Mouse (Mus musculus) intestine, postnatal 0 days (tissue): Measurements from ENCODE around the gene Tmem218. TPM values are rescaled to one million over a fixed set of nuclear protein-coding genes. Genes with fewer than 3 reads are reported as not detected.

Source experiments
- ATAC-seq: fragments of 200-750 bp; cut with Nextera tagmentation; 2 replicates; pipeline ENCODE4 v1.8.0; 2017; ENCODE audit warnings: mild to moderate bottlenecking, moderate TSS enrichment, moderate library complexity
- H3K27ac ChIP-seq: fragments of 300-500 bp; sonication (generic); 2 replicates; pipeline ENCODE4 v1.5.1; 2014; ENCODE audit warnings: mild to moderate bottlenecking, low read depth, low read length, moderate library complexity
- H3K27me3 ChIP-seq: fragments of 300-500 bp; sonication (generic); replicated peaks from 2 replicates; pipeline ENCODE4 v1.6.1; 2014; ENCODE audit warnings: low read length, mixed read lengths; ENCODE audit not compliant: control insufficient read depth, insufficient read depth
- H3K36me3 ChIP-seq: fragments of 300-500 bp; sonication (generic); 2 replicates; pipeline ENCODE4 v1.6.1; 2014; ENCODE audit warnings: mild to moderate bottlenecking, moderate library complexity; ENCODE audit not compliant: control insufficient read depth, insufficient read depth
- H3K4me1 ChIP-seq: fragments of 300-500 bp; sonication (generic); replicated peaks from 2 replicates; pipeline ENCODE4 v1.6.1; 2014; ENCODE audit warnings: antibody characterized with exemption, low read length, mixed read lengths; ENCODE audit not compliant: control insufficient read depth, insufficient read depth
- H3K4me2 ChIP-seq: fragments of 300-500 bp; sonication (generic); replicated peaks from 2 replicates; pipeline ENCODE4 v1.6.1; 2014; ENCODE audit warnings: low read depth, mild to moderate bottlenecking, moderate library complexity
- H3K4me3 ChIP-seq: fragments of 300-500 bp; sonication (generic); 2 replicates; pipeline ENCODE4 v1.5.1; 2014; ENCODE audit warnings: low read depth, low read length
- H3K9ac ChIP-seq: fragments of 300-500 bp; sonication (generic); 2 replicates; pipeline ENCODE4 v1.6.1; 2014; ENCODE audit warnings: mild to moderate bottlenecking, low read depth, low read length
- H3K9me3 ChIP-seq: fragments of 300-500 bp; sonication (generic); 2 replicates; pipeline ENCODE4 v1.6.1; 2016; ENCODE audit warnings: mixed run types; ENCODE audit not compliant: control insufficient read depth
- CTCF ChIP-seq: sonication (generic); IDR thresholded peaks from 2 replicates; pipeline ENCODE4 v1.5.1; 2016; ENCODE audit warnings: low read depth, mild to moderate bottlenecking, control low read depth, antibody characterized with exemption, moderate library complexity
- WGBS: fragments of 180-500 bp; shearing (Covaris S2); extraction: QIAGEN DNeasy Blood & Tissue Kit; methylation state at CpG from one replicate; pipeline ENCODE4 v1.1.7; 2014; 5-methylcytosine and 5-hydroxymethylcytosine counted together
- polyA plus RNA-seq: library from polyadenylated mRNA; unstranded; fragments of >200 nt; fragmentation: Nextera tagmentation; extraction: Ambion mirVana; gene quantifications from 2 replicates; pipeline ENCODE4 v1.2.1, GENCODE M21; 2015

Tmem218 gene
- polyA plus RNA-seq, 1 experiment from 2014 or later, result 7.1 TPM

- H3K4me3 ChIP-seq, result no peak overlapping the region
- no peak overlapping the region for H3K4me2 ChIP-seq
- H3K27ac ChIP-seq, result no peak overlapping the region
- no peak for TF ChIP-seq CTCF
- H3K9me3 ChIP-seq, result no peaks in the 10 kb centered on the region
- no peaks in the 10 kb centered on the region for H3K4me1 ChIP-seq
- H3K27me3 ChIP-seq, result no peaks in the 10 kb centered on the region
- ATAC-seq, result no peak
- 44% methylated on average over 4 of the region's 4 CpGs for WGBS
- H3K9ac ChIP-seq, result no peak overlapping the region
- no peaks in the 10 kb centered on the region for H3K36me3 ChIP-seq
These were observed 29.1 kb upstream of the Tmem218 start for GRCm38 (mm10) chr9:37178911-37179310.

DNA sequence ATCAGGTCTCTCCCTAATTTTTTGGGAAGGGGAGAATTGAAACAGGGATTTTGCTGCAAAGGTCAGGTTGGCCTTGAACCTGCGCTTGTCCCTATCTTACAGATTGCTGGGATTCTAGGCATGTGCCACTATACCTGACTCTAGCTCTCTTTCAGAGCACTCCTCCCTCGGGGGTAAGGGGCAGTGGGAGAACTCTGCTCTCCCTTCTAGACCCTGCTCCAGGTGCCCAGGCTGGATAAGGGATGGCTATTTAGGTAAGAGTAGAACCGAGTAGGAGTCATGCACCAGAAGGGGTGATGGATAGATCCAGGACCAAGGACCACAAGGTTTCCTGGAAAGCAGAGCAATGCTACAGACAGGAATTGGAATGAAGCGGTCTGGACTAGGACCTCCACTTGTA is 28.4 kb upstream of the Tmem218 start:
- H3K9me3 ChIP-seq, result no peaks in the 10 kb centered on the region
- no peaks in the 10 kb centered on the region for H3K27me3 ChIP-seq
- H3K4me2 ChIP-seq, result no peak overlapping the region
- TF ChIP-seq CTCF, result no peak
- no peak for ATAC-seq
- no peak overlapping the region for H3K27ac ChIP-seq
- no peak overlapping the region for H3K4me3 ChIP-seq
- H3K9ac ChIP-seq, result no peak overlapping the region
- H3K4me1 ChIP-seq, result no peaks in the 10 kb centered on the region
- H3K36me3 ChIP-seq, result no peaks in the 10 kb centered on the region
- WGBS, result 83% methylated on average over 4 of the region's 4 CpGs

DNA sequence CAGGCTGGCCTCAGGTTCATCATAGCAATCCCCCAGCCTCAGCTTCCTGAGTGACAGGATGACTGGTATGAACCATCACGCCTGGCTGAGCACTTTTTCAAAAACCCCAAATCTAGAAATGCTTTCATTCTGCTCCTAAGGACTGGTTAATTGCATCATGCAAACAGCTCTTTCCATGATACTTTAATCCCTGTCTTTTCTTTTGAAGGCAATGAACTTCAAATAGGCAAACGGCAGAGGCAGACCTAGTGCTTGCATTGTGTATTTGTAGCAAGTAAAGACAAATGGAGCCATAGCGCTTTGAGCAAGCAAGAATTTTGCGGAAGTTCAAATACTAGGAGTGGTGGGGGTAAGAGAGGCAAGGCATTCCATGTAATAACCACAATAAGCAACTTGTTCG is 26.4 kb upstream of the Tmem218 start:
- Histone ChIP-seq H3K36me3 (no peaks in the 10 kb centered on the region), H3K4me1 (no peaks in the 10 kb centered on the region), H3K27me3 (no peaks in the 10 kb centered on the region), H3K4me2 (no peak overlapping the region), H3K9me3 (no peaks in the 10 kb centered on the region), H3K9ac (no peak overlapping the region), H3K27ac (no peak overlapping the region), H3K4me3 (no peak overlapping the region)
- TF ChIP-seq CTCF, result no peak
- no peak for ATAC-seq
- WGBS, result 75% methylated on average over 5 of the region's 5 CpGs

DNA sequence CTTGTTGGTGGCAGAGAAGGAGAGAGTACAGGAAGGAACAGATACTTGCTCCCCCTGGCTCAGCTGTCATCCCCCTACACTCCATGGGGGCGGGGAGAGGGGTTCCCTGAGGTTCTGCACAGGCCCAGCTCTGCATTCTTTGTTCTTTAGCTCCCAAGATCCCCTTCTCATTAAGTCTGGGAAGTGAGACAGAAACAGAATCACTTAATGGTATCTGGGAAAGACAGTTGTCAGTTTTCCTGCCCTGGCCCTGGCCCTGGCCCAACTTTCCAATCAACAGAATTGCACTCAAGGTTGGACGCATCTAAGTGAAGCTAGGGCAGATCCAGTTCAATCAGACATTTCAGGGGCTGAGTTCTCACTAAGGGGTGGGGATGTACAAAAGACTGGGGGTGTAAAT is 24.8 kb upstream of the Tmem218 start:
- H3K4me3 ChIP-seq, result no peak overlapping the region

GRCm38 (mm10) chr9:37187407-37187806 is 20.6 kb upstream of the Tmem218 start:
- Histone ChIP-seq H3K36me3 (no peaks in the 10 kb centered on the region), H3K4me2 (no peak overlapping the region), H3K27me3 (no peaks in the 10 kb centered on the region), H3K9me3 (no peaks in the 10 kb centered on the region), H3K27ac (no peak overlapping the region), H3K4me1 (no peaks in the 10 kb centered on the region), H3K9ac (no peak overlapping the region), H3K4me3 (no peak overlapping the region)
- 84% methylated on average over 5 of the region's 5 CpGs for WGBS
- ATAC-seq, result no peak
- no peak for TF ChIP-seq CTCF

More for the DNA sequence above, 24.8 kb upstream of the Tmem218 start:
- 73% methylated on average over 2 of the region's 2 CpGs for WGBS
- no peaks in the 10 kb centered on the region for H3K36me3 ChIP-seq
- H3K4me1 ChIP-seq, result no peaks in the 10 kb centered on the region
- no peak overlapping the region for H3K4me2 ChIP-seq
- no peak overlapping the region for H3K27ac ChIP-seq
- no peaks in the 10 kb centered on the region for H3K27me3 ChIP-seq
- no peak overlapping the region for H3K9ac ChIP-seq
- ATAC-seq, result no peak
- H3K9me3 ChIP-seq, result no peaks in the 10 kb centered on the region
- no peak for TF ChIP-seq CTCF

- H3K4me1 ChIP-seq, result no peaks in the 10 kb centered on the region
- 86% methylated on average over 3 of the region's 3 CpGs for WGBS
- TF ChIP-seq CTCF, result no peak
These were observed 20.0 kb upstream of the Tmem218 start for GRCm38 (mm10) chr9:37188024-37188423.

DNA sequence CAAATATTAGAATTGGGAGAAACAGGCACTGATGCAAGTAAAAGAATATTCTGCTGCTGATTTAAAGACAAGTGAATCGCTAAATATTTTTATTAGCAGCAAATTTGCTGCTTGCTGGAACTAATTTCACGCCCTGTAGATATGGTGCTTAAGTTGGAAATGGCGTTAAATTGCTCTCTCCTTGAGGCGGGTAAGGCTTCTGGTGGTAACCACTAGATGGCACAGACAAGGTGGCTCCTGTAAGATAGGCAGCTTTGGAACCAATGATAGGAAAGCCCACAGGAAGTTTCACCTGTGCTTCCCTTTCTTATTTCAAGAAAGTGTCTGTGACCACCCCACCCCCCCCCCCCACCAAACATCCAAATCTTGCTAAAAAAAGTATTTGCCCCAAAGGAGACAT is 11.0 kb upstream of the Tmem218 start:
- H3K4me1 ChIP-seq, result no peaks in the 10 kb centered on the region
- no peak overlapping the region for H3K4me2 ChIP-seq
- no peaks in the 10 kb centered on the region for H3K36me3 ChIP-seq
- no peak overlapping the region for H3K27ac ChIP-seq
- no peak for ATAC-seq
- no peak for TF ChIP-seq CTCF
- H3K9me3 ChIP-seq, result no peaks in the 10 kb centered on the region
- WGBS, result 79% methylated on average over 4 of the region's 4 CpGs
- H3K27me3 ChIP-seq, result no peaks in the 10 kb centered on the region
- no peak overlapping the region for H3K4me3 ChIP-seq
- H3K9ac ChIP-seq, result no peak overlapping the region

More at GRCm38 (mm10) chr9:37188024-37188423, 20.0 kb upstream of the Tmem218 start:
- no peak overlapping the region for H3K9ac ChIP-seq
- no peak overlapping the region for H3K4me2 ChIP-seq
- H3K36me3 ChIP-seq, result no peaks in the 10 kb centered on the region
- ATAC-seq, result no peak
- no peak overlapping the region for H3K27ac ChIP-seq
- no peaks in the 10 kb centered on the region for H3K9me3 ChIP-seq
- H3K4me3 ChIP-seq, result no peak overlapping the region
- H3K27me3 ChIP-seq, result no peaks in the 10 kb centered on the region
